Mouse (Mus musculus) testis, adult 2 months (tissue): Measurements from ENCODE around the gene Zfp91. TPM values are rescaled to one million over a fixed set of nuclear protein-coding genes. Genes with fewer than 3 reads are reported as not detected.
"Not testable (repeated sequence)": the region's sequence is repeated elsewhere in the genome, so short reads cannot be mapped to it uniquely, and the experiment has no call there.

Experiments used
- H3K27ac ChIP-seq: fragments of 200-500 bp; 2 replicates; pipeline ENCODE4 v1.5.1; 2012; ENCODE audit warnings: low read depth, low read length; ENCODE audit not compliant: control insufficient read depth, insufficient read depth
- H3K27me3 ChIP-seq: fragments of 200-500 bp; 2 replicates; pipeline ENCODE4 v1.6.1; 2012; ENCODE audit warnings: mild to moderate bottlenecking, low read length, moderate library complexity; ENCODE audit not compliant: control insufficient read depth, insufficient read depth
- H3K36me3 ChIP-seq: fragments of 200-500 bp; 2 replicates; pipeline ENCODE4 v1.6.1; 2012; ENCODE audit warnings: mild to moderate bottlenecking, low read length; ENCODE audit not compliant: control insufficient read depth, insufficient read depth
- H3K4me1 ChIP-seq: fragments of 200-500 bp; 2 replicates; pipeline ENCODE4 v1.6.1; 2012; ENCODE audit warnings: low read length; ENCODE audit not compliant: control insufficient read depth, insufficient read depth
- H3K4me3 ChIP-seq: fragments of 200-500 bp; 2 replicates; pipeline ENCODE4 v1.5.1; 2012; ENCODE audit warnings: low read depth, mild to moderate bottlenecking, low read length, moderate library complexity, mixed read lengths; ENCODE audit not compliant: control insufficient read depth
- CTCF ChIP-seq: fragments of 200-500 bp; IDR thresholded peaks from 2 replicates; pipeline ENCODE4 v1.5.1; 2012; ENCODE audit warnings: low read depth, mild to moderate bottlenecking, inconsistent platforms, low read length, moderate library complexity; ENCODE audit not compliant: control insufficient read depth, insufficient read depth, insufficient replicate concordance
- POLR2A ChIP-seq: fragments of 200-500 bp; IDR thresholded peaks from 2 replicates; pipeline ENCODE4 v1.6.1; 2012; ENCODE audit warnings: low read depth, mild to moderate bottlenecking, inconsistent platforms, low read length, moderate library complexity; ENCODE audit not compliant: control insufficient read depth
- polyA plus RNA-seq: library from polyadenylated mRNA; depleted of rRNA; stranded (reverse); fragments of >200 nt; gene quantifications from 2 replicates; pipeline ENCODE4 v1.2.3, GENCODE M21; 2012

The Zfp91 gene
- polyA plus RNA-seq, 1 experiment: 48.5 TPM

GRCm38 (mm10) chr19:12759656-12760055 is 36.3 kb downstream of the Zfp91 start:
- Histone ChIP-seq H3K4me1 (no peaks in the 10 kb centered on the region), H3K27ac (no peak overlapping the region), H3K27me3 (no peaks in the 10 kb centered on the region), H3K36me3 (no peaks in the 10 kb centered on the region), H3K4me3 (no peak overlapping the region)
- TF ChIP-seq CTCF (no peak), POLR2A (no peak)

- H3K27ac ChIP-seq: no peak overlapping the region
- TF ChIP-seq POLR2A (no peak), CTCF (no peak)
These were observed 36.9 kb downstream of the Zfp91 start for GRCm38 (mm10) chr19:12758936-12759478.

GRCm38 (mm10) chr19:12756286-12756685 is 39.6 kb downstream of the Zfp91 start:
- H3K4me1 ChIP-seq: no peaks in the 10 kb centered on the region
- H3K27ac ChIP-seq: no peak overlapping the region
- TF ChIP-seq CTCF: no peak
- no peak for TF ChIP-seq POLR2A
- H3K4me3 ChIP-seq: no peak overlapping the region
- no peaks in the 10 kb centered on the region for H3K27me3 ChIP-seq
- no peaks in the 10 kb centered on the region for H3K36me3 ChIP-seq

More at GRCm38 (mm10) chr19:12758936-12759478, 36.9 kb downstream of the Zfp91 start:
- Histone ChIP-seq H3K36me3 (no peaks in the 10 kb centered on the region), H3K27me3 (no peaks in the 10 kb centered on the region), H3K4me1 (no peaks in the 10 kb centered on the region), H3K4me3 (no peak overlapping the region)

GRCm38 (mm10) chr19:12731950-12732349 is 64.0 kb downstream of the Zfp91 start:
- Histone ChIP-seq H3K4me1 (no peaks in the 10 kb centered on the region), H3K27me3 (no peaks in the 10 kb centered on the region), H3K27ac (no peak overlapping the region), H3K4me3 (no peak overlapping the region), H3K36me3 (no peaks in the 10 kb centered on the region)
- TF ChIP-seq POLR2A (no peak), CTCF (no peak)

- Histone ChIP-seq H3K4me3 (no peak overlapping the region), H3K4me1 (no peaks in the 10 kb centered on the region), H3K27ac (no peak overlapping the region), H3K36me3 (no peaks in the 10 kb centered on the region), H3K27me3 (no peaks in the 10 kb centered on the region)
- no peak for TF ChIP-seq POLR2A
- TF ChIP-seq CTCF: no peak
These were observed 64.9 kb downstream of the Zfp91 start for GRCm38 (mm10) chr19:12731036-12731435.

GRCm38 (mm10) chr19:12725851-12726250 is 70.1 kb downstream of the Zfp91 start:
- Histone ChIP-seq H3K4me1 (no peaks in the 10 kb centered on the region), H3K36me3 (no peaks in the 10 kb centered on the region)
- TF ChIP-seq POLR2A (no peak), CTCF (no peak)

GRCm38 (mm10) chr19:12722308-12722707 is 73.6 kb downstream of the Zfp91 start:
- Histone ChIP-seq H3K27me3 (no peaks in the 10 kb centered on the region), H3K27ac (no peak overlapping the region), H3K36me3 (no peaks in the 10 kb centered on the region), H3K4me1 (no peaks in the 10 kb centered on the region), H3K4me3 (no peak overlapping the region)
- TF ChIP-seq POLR2A (no peak), CTCF (0 out of 2 replicates have a peak, but pooled peaks have one; percentile 3)

More at GRCm38 (mm10) chr19:12725851-12726250, 70.1 kb downstream of the Zfp91 start:
- Histone ChIP-seq H3K27me3 (no peaks in the 10 kb centered on the region), H3K27ac (no peak overlapping the region), H3K4me3 (no peak overlapping the region)

GRCm38 (mm10) chr19:12721596-12721995 is 74.3 kb downstream of the Zfp91 start:
- H3K27ac ChIP-seq: not testable (repeated sequence)

GRCm38 (mm10) chr19:12720919-12721318 is 75.0 kb downstream of the Zfp91 start:
- not testable (repeated sequence) for H3K27ac ChIP-seq, H3K27me3 ChIP-seq, H3K4me3 ChIP-seq, H3K36me3 ChIP-seq, H3K4me1 ChIP-seq

More at GRCm38 (mm10) chr19:12721596-12721995, 74.3 kb downstream of the Zfp91 start:
- H3K27me3 ChIP-seq, H3K36me3 ChIP-seq, H3K4me3 ChIP-seq, H3K4me1 ChIP-seq: not testable (repeated sequence)
